19 mouse cellular contexts compared by ENCODE assay signal in the genomic region with DNA sequence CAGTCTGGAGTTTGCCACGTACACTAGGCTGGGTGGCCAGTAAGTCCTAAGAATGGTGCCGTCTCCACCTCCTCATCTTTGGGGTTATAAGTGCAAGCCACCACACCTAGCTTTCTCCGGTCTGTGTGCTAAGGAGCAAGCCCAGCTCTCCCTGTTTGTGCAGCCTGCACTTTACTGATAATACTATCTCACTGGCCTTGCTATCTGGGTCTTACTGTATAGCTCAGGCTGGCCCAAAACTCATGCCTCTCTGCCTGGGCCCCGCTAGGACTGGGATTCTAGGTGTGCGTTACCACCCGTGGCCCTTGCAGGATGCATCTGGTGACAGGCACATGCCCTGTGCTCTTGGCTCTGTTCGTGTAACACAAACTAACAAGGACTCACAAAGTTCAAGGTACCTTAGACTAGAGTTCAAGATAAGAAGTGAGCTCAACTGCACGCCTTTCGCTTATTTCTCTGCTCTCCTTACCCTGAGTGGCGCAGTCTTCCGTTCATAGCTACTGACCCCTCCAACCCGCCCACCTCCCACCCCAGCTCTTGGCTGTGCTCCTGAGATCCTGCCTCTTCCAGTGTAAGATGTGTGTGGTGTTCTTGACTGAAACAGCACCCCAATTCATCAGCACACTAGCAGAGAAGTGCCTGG.
DNase-seq lines count a peak whose midpoint lies in the region; ATAC-seq lines count a peak whose summit lies in the region.
"Had no signal": no experiment of that assay in that cellular context is flagged by ENCODE, and none has a peak within 500 bp of the region (broad histone marks: within the 10 kb centered on the region; RNA-seq: fewer than 3 reads in every experiment).

No protein-coding gene starts in this region.

- intact Hi-C loops in heart, postnatal 14 days (cut with DNase I) = no loop called here
- intact Hi-C loops in left cerebral cortex, postnatal 10 days (cut with DNase I) = no loop called here

- no peak overlapping the region for H3K4me2 ChIP-seq in heart, embryonic 12.5 days
- H3K4me2 ChIP-seq in midbrain, embryonic 15.5 days = no peak overlapping the region
- H3K4me2 ChIP-seq in liver, embryonic 12.5 days = peak overlapping the region; percentile 32; the same call in 1 of the 2 replicates
- H3K4me2 ChIP-seq: heart, embryonic 13.5 days; limb, embryonic 13.5 days; midbrain, embryonic 12.5 days had no signal

- DNase-seq in heart, postnatal 14 days = no peak
- DNase-seq in midbrain, embryonic 10.5 days (ENCODE audit: low spot score) = no peak
- peak; percentile 20 for DNase-seq in yolk sac, embryonic 10.5 days (ENCODE audit: low spot score)
- DNase-seq in left cerebral cortex, postnatal 10 days (ENCODE audit: extremely low spot score in 1 of 2, low spot score in 2 of 2) = no peak
- DNase-seq: adrenal gland, postnatal 14 days; cerebellum, adult 2 months; gastrocnemius, postnatal 14 days; kidney, postnatal 14 days; lung, postnatal 10 days; retina, postnatal 1 day; thymus, adult 2 months had no signal

- 0 out of 2 replicates have a peak, but pooled peaks cover 8% of the 10 kb centered on the region for H3K4me1 ChIP-seq in heart, embryonic 12.5 days (replicated peaks)
- H3K4me1 ChIP-seq in midbrain, embryonic 10.5 days = no peaks in the 10 kb centered on the region
- no peaks in the 10 kb centered on the region for H3K4me1 ChIP-seq in midbrain, embryonic 15.5 days
- peaks cover 24% of the 10 kb centered on the region for H3K4me1 ChIP-seq in liver, embryonic 12.5 days
- H3K4me1 ChIP-seq: heart, embryonic 13.5 days; hindbrain, embryonic 10.5 days; limb, embryonic 13.5 days; midbrain, embryonic 12.5 days had no signal

- no peaks in the 10 kb centered on the region for H3K36me3 ChIP-seq in heart, embryonic 12.5 days
- H3K36me3 ChIP-seq in midbrain, embryonic 10.5 days = no peaks in the 10 kb centered on the region
- H3K36me3 ChIP-seq in midbrain, embryonic 15.5 days (replicated peaks) = no peaks in the 10 kb centered on the region
- H3K36me3 ChIP-seq in liver, embryonic 12.5 days = no peaks in the 10 kb centered on the region
- H3K36me3 ChIP-seq: heart, embryonic 13.5 days; hindbrain, embryonic 10.5 days; limb, embryonic 13.5 days; midbrain, embryonic 12.5 days had no signal

- peak; percentile 84 for ATAC-seq in heart, embryonic 12.5 days (ENCODE audit: insufficient number of reproducible peaks, low FRiP score)
- no peak for ATAC-seq in midbrain, embryonic 15.5 days (replicated peaks)
- peak; percentile 99 for ATAC-seq in liver, embryonic 12.5 days

- no peaks in the 10 kb centered on the region for H3K27me3 ChIP-seq in heart, embryonic 12.5 days (replicated peaks)
- H3K27me3 ChIP-seq in midbrain, embryonic 10.5 days (ENCODE audit: low read depth, poor library complexity, severe bottlenecking) = no peaks in the 10 kb centered on the region
- H3K27me3 ChIP-seq in midbrain, embryonic 15.5 days (replicated peaks) = no peaks in the 10 kb centered on the region
- no peaks in the 10 kb centered on the region for H3K27me3 ChIP-seq in liver, embryonic 12.5 days (replicated peaks)
- H3K27me3 ChIP-seq: heart, embryonic 13.5 days; limb, embryonic 13.5 days; midbrain, embryonic 12.5 days had no signal

- no peak overlapping the region for H3K9ac ChIP-seq in heart, embryonic 12.5 days
- no peak overlapping the region for H3K9ac ChIP-seq in midbrain, embryonic 15.5 days
- H3K9ac ChIP-seq in liver, embryonic 12.5 days = peak overlapping the region; percentile 17; the same call in 1 of the 2 replicates
- H3K9ac ChIP-seq: heart, embryonic 13.5 days; limb, embryonic 13.5 days; midbrain, embryonic 12.5 days had no signal

- H3K27ac ChIP-seq in heart, embryonic 12.5 days (ENCODE audit: poor library complexity, severe bottlenecking) = no peak overlapping the region
- H3K27ac ChIP-seq in midbrain, embryonic 10.5 days (replicated peaks) = 0 out of 2 replicates have a peak overlapping the region, but pooled peaks have one; percentile 13
- no peak overlapping the region for H3K27ac ChIP-seq in midbrain, embryonic 15.5 days
- H3K27ac ChIP-seq in liver, embryonic 12.5 days = peak overlapping the region; percentile 64; the same call in 1 of the 2 replicates
- H3K27ac ChIP-seq: heart, embryonic 13.5 days; hindbrain, embryonic 10.5 days; limb, embryonic 13.5 days; midbrain, embryonic 12.5 days had no signal

- H3K4me3 ChIP-seq in heart, embryonic 12.5 days = no peak overlapping the region
- no peak overlapping the region for H3K4me3 ChIP-seq in midbrain, embryonic 10.5 days
- H3K4me3 ChIP-seq in midbrain, embryonic 15.5 days = no peak overlapping the region
- H3K4me3 ChIP-seq in liver, embryonic 12.5 days = no peak overlapping the region
- H3K4me3 ChIP-seq: heart, embryonic 13.5 days; hindbrain, embryonic 10.5 days; limb, embryonic 13.5 days; midbrain, embryonic 12.5 days; myocyte had no signal

- WGBS in heart, embryonic 12.5 days = 78% methylated on average over 12 of the region's 12 CpGs
- 91% methylated on average over 12 of the region's 12 CpGs for WGBS in midbrain, embryonic 10.5 days
- 89% methylated on average over 12 of the region's 12 CpGs for WGBS in midbrain, embryonic 15.5 days
- 54% methylated on average over 12 of the region's 12 CpGs for WGBS in liver, embryonic 12.5 days (ENCODE audit: insufficient replicate concordance)

- no peaks in the 10 kb centered on the region for H3K9me3 ChIP-seq in heart, embryonic 12.5 days (replicated peaks)
- H3K9me3 ChIP-seq in midbrain, embryonic 10.5 days (replicated peaks) = no peaks in the 10 kb centered on the region
- H3K9me3 ChIP-seq in midbrain, embryonic 15.5 days = no peaks in the 10 kb centered on the region
- no peaks in the 10 kb centered on the region for H3K9me3 ChIP-seq in liver, embryonic 12.5 days (replicated peaks)
- H3K9me3 ChIP-seq: heart, embryonic 13.5 days; hindbrain, embryonic 10.5 days; limb, embryonic 13.5 days; midbrain, embryonic 12.5 days had no signal

Comparison
In these comparisons a context has a peak if more than half of its experiments do, and no peak if none do; other contexts are left out.
1. H3K27ac ChIP-seq: peak in midbrain, embryonic 10.5 days (single experiment) and liver, embryonic 12.5 days (single experiment); none in heart, embryonic 12.5 days (single experiment) and midbrain, embryonic 15.5 days (single experiment).